Mouse (Mus musculus): Measurements from ENCODE around the gene Prkce. TPM values are rescaled to one million over a fixed set of nuclear protein-coding genes. Genes with fewer than 3 reads are reported as not detected.

The Prkce gene
- polyA plus RNA-seq, 1 experiment from 2014 or later, result 48.0 TPM

GRCm38 (mm10) chr17:86580724-86581123, 413.1 kb downstream of the Prkce start:
- 80% methylated on average over 6 of the region's 6 CpGs for WGBS
- H3K36me3 ChIP-seq, result no peaks in the 10 kb centered on the region

GRCm38 (mm10) chr17:86582341-86582740, 414.8 kb downstream of the Prkce start:
- Histone ChIP-seq H3K9me3 (replicated peaks) (no peaks in the 10 kb centered on the region), H3K27me3 (replicated peaks) (no peaks in the 10 kb centered on the region), H3K36me3 (no peaks in the 10 kb centered on the region), H3K4me1 (no peaks in the 10 kb centered on the region), H3K27ac (replicated peaks) (no peak overlapping the region), H3K4me3 (replicated peaks) (no peak overlapping the region), H3K4me2 (no peak overlapping the region), H3K9ac (replicated peaks) (no peak overlapping the region)
- WGBS, result 77% methylated on average over 4 of the region's 4 CpGs
- no peak for ATAC-seq (ENCODE audit: low FRiP score)

More at GRCm38 (mm10) chr17:86580724-86581123, 413.1 kb downstream of the Prkce start:
- no peaks in the 10 kb centered on the region for H3K4me1 ChIP-seq
- no peaks in the 10 kb centered on the region for H3K27me3 ChIP-seq (replicated peaks)
- H3K27ac ChIP-seq (replicated peaks), result no peak overlapping the region
- no peak overlapping the region for H3K4me3 ChIP-seq (replicated peaks)
- H3K9ac ChIP-seq (replicated peaks), result no peak overlapping the region
- H3K9me3 ChIP-seq (replicated peaks), result no peaks in the 10 kb centered on the region
- no peak for ATAC-seq (ENCODE audit: low FRiP score)
- H3K4me2 ChIP-seq, result no peak overlapping the region

DNA sequence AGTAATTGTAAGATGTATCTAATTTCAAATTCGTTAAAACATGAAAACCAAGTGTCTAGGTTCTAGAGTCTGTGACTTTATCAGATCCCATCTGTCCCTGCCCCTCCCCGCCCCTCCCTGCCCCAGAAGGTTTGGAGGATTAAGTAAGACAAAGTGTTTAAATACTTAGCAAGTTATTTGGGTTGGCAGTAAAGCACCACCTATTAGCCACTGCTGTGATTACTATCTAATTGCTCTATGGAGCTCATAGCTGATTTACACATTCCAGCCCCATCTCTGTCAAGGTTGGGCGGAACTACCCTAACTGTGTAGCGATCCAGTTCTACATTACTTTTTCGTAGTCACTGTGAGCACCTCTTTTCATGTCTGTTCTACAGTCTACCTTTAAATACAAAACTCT, 418.9 kb downstream of the Prkce start:
- Histone ChIP-seq H3K9ac (replicated peaks) (no peak overlapping the region), H3K4me3 (replicated peaks) (no peak overlapping the region), H3K9me3 (replicated peaks) (no peaks in the 10 kb centered on the region), H3K27ac (replicated peaks) (no peak overlapping the region), H3K27me3 (replicated peaks) (no peaks in the 10 kb centered on the region), H3K4me1 (no peaks in the 10 kb centered on the region), H3K36me3 (no peaks in the 10 kb centered on the region), H3K4me2 (no peak overlapping the region)
- no peak for ATAC-seq (ENCODE audit: low FRiP score)
- WGBS, result 79% methylated on average over 5 of the region's 5 CpGs

DNA sequence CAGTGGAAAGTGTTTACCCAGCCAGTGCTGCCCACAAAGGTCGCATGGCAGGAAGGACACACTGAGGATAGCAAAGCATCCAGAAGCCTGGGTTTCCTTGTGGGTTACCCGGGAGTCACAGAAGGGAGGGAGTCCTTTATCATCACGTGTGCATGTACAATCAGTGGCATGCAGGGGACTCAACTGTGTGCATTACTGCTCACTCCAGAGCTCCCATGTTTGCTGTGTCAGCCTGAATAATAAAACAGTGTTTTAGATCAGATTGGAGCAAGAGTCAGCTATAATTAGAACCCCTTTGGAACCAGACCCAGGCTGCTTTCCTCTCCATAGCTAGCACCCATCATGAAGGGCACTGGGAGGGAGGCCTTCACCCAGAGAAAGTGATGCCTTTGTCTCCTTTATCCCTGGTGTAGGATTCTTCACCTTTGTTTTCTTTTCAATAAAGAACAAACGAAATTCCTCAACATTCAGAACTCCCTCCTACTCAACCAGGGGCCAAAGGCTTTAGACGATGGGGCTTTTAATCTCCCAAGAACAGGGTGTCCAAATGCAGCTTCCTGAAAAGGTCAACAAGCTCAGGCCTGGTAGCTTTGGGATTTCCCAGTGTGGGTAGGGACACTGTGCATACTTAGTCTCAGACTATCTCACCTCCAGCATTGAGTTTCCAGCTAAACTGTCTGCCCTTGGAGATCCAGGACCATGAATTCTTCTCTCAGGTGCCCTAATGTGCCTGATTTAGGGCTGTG, 421.3 kb downstream of the Prkce start:
- Histone ChIP-seq H3K9ac (replicated peaks) (no peak overlapping the region), H3K36me3 (no peaks in the 10 kb centered on the region), H3K27ac (replicated peaks) (no peak overlapping the region), H3K9me3 (replicated peaks) (no peaks in the 10 kb centered on the region), H3K27me3 (replicated peaks) (no peaks in the 10 kb centered on the region), H3K4me3 (replicated peaks) (no peak overlapping the region), H3K4me2 (no peak overlapping the region), H3K4me1 (no peaks in the 10 kb centered on the region)
- no peak for ATAC-seq (ENCODE audit: low FRiP score)
- WGBS, result 65% methylated on average over 5 of the region's 5 CpGs

GRCm38 (mm10) chr17:86589681-86590080, 422.1 kb downstream of the Prkce start:
- no peaks in the 10 kb centered on the region for H3K36me3 ChIP-seq
- H3K4me2 ChIP-seq, result no peak overlapping the region
- no peak overlapping the region for H3K4me3 ChIP-seq (replicated peaks)
- H3K4me1 ChIP-seq, result no peaks in the 10 kb centered on the region
- H3K27me3 ChIP-seq (replicated peaks), result no peaks in the 10 kb centered on the region
- H3K27ac ChIP-seq (replicated peaks), result no peak overlapping the region
- 91% methylated on average over 5 of the region's 5 CpGs for WGBS
- no peak overlapping the region for H3K9ac ChIP-seq (replicated peaks)
- no peaks in the 10 kb centered on the region for H3K9me3 ChIP-seq (replicated peaks)
- no peak for ATAC-seq (ENCODE audit: low FRiP score)

GRCm38 (mm10) chr17:86591241-86591640, 423.7 kb downstream of the Prkce start:
- Histone ChIP-seq H3K4me2 (no peak overlapping the region), H3K9ac (replicated peaks) (no peak overlapping the region), H3K27ac (replicated peaks) (no peak overlapping the region), H3K27me3 (replicated peaks) (no peaks in the 10 kb centered on the region), H3K9me3 (replicated peaks) (no peaks in the 10 kb centered on the region), H3K36me3 (no peaks in the 10 kb centered on the region), H3K4me3 (replicated peaks) (no peak overlapping the region), H3K4me1 (0 out of 2 replicates have a peak, but pooled peaks cover 3% of the 10 kb centered on the region)
- WGBS, result 85% methylated on average over 10 of the region's 10 CpGs
- no peak for ATAC-seq (ENCODE audit: low FRiP score)

GRCm38 (mm10) chr17:86592991-86593586, 425.5 kb downstream of the Prkce start:
- H3K27ac ChIP-seq (replicated peaks), result no peak overlapping the region
- no peaks in the 10 kb centered on the region for H3K9me3 ChIP-seq (replicated peaks)
- H3K4me3 ChIP-seq (replicated peaks), result no peak overlapping the region
- 0 out of 2 replicates have a peak, but pooled peaks cover 3% of the 10 kb centered on the region for H3K4me1 ChIP-seq
- ATAC-seq (ENCODE audit: low FRiP score), result no peak
- H3K9ac ChIP-seq (replicated peaks), result no peak overlapping the region
- no peak overlapping the region for H3K4me2 ChIP-seq
- no peaks in the 10 kb centered on the region for H3K36me3 ChIP-seq
- 72% methylated on average over 6 of the region's 6 CpGs for WGBS
- H3K27me3 ChIP-seq (replicated peaks), result no peaks in the 10 kb centered on the region

GRCm38 (mm10) chr17:86595526-86595925, 427.9 kb downstream of the Prkce start:
- no peak overlapping the region for H3K4me2 ChIP-seq
- 52% methylated on average over 9 of the region's 9 CpGs for WGBS
- ATAC-seq (ENCODE audit: low FRiP score), result no peak

DNA sequence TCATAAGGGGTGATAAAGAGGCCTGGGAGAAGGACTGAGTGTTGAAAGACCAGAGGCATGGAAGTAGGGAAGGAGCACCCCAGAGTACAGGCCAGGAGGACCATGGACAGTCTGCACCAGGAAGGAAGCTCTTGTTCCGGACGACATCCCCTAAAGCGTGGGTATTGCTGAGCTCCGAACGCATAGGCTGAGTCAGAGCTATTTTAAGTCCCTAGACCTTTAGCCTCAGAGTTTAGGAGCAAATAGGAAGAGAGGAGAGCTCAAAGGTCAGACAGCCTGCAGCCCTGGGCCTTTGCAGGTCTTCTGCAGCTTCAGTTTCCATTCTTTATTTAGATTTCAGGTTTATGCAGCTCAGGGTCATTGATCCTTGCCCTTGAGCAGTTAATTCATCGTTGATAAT, 433.5 kb downstream of the Prkce start:
- 87% methylated on average over 6 of the region's 6 CpGs for WGBS
- no peak overlapping the region for H3K4me2 ChIP-seq
- H3K27me3 ChIP-seq (replicated peaks), result no peaks in the 10 kb centered on the region
- no peak overlapping the region for H3K4me3 ChIP-seq (replicated peaks)
- no peaks in the 10 kb centered on the region for H3K9me3 ChIP-seq (replicated peaks)
- H3K9ac ChIP-seq (replicated peaks), result no peak overlapping the region
- no peak overlapping the region for H3K27ac ChIP-seq (replicated peaks)
- no peak for ATAC-seq (ENCODE audit: low FRiP score)
- H3K36me3 ChIP-seq, result no peaks in the 10 kb centered on the region
- no peaks in the 10 kb centered on the region for H3K4me1 ChIP-seq

More at GRCm38 (mm10) chr17:86595526-86595925, 427.9 kb downstream of the Prkce start:
- Histone ChIP-seq H3K4me1 (0 out of 2 replicates have a peak, but pooled peaks cover 3% of the 10 kb centered on the region), H3K9me3 (replicated peaks) (no peaks in the 10 kb centered on the region), H3K27ac (replicated peaks) (no peak overlapping the region), H3K4me3 (replicated peaks) (no peak overlapping the region), H3K27me3 (replicated peaks) (no peaks in the 10 kb centered on the region), H3K36me3 (no peaks in the 10 kb centered on the region), H3K9ac (replicated peaks) (no peak overlapping the region)

GRCm38 (mm10) chr17:86601901-86602300, 434.3 kb downstream of the Prkce start:
- Histone ChIP-seq H3K4me2 (no peak overlapping the region), H3K27ac (replicated peaks) (no peak overlapping the region), H3K36me3 (no peaks in the 10 kb centered on the region), H3K9ac (replicated peaks) (no peak overlapping the region), H3K4me3 (replicated peaks) (no peak overlapping the region), H3K9me3 (replicated peaks) (no peaks in the 10 kb centered on the region), H3K4me1 (no peaks in the 10 kb centered on the region), H3K27me3 (replicated peaks) (no peaks in the 10 kb centered on the region)
- WGBS, result 87% methylated on average over 2 of the region's 2 CpGs
- ATAC-seq (ENCODE audit: low FRiP score), result no peak

- Histone ChIP-seq H3K36me3 (no peaks in the 10 kb centered on the region), H3K9ac (replicated peaks) (no peak overlapping the region), H3K9me3 (replicated peaks) (no peaks in the 10 kb centered on the region), H3K27ac (replicated peaks) (no peak overlapping the region), H3K27me3 (replicated peaks) (no peaks in the 10 kb centered on the region), H3K4me1 (no peaks in the 10 kb centered on the region), H3K4me3 (replicated peaks) (no peak overlapping the region), H3K4me2 (no peak overlapping the region)
- no peak; the same call in 1 of the 2 replicates for ATAC-seq (ENCODE audit: low FRiP score)
- WGBS, result 70% methylated on average over 5 of the region's 5 CpGs
Observed at GRCm38 (mm10) chr17:86603848-86604444, 436.4 kb downstream of the Prkce start.

DNA sequence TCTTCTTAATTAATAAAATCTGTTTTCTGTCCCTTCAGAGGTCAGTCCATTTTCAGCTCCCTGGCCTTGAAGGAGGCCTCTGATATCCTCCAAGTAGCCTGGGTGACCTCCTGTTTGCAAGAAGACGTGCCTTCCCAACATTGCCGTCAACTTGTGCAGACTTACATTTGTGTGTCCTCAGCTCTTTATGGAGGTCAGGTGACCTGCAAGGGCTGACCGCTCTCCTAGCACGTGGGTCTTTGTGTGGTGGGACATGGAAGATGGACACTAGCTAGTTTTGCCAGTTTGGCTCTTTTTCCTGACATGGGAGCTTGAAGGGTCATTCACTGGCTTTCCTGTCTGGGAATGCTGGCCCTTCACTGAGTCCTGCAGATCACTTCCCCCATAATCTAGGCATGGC, 440.4 kb downstream of the Prkce start:
- no peaks in the 10 kb centered on the region for H3K9me3 ChIP-seq (replicated peaks)
- no peak overlapping the region for H3K27ac ChIP-seq (replicated peaks)
- no peak for ATAC-seq (ENCODE audit: low FRiP score)
- 90% methylated on average over 4 of the region's 4 CpGs for WGBS
- no peak overlapping the region for H3K4me2 ChIP-seq
- H3K4me1 ChIP-seq, result peaks cover 2% of the 10 kb centered on the region
- H3K36me3 ChIP-seq, result no peaks in the 10 kb centered on the region
- no peak overlapping the region for H3K9ac ChIP-seq (replicated peaks)
- H3K4me3 ChIP-seq (replicated peaks), result no peak overlapping the region
- H3K27me3 ChIP-seq (replicated peaks), result no peaks in the 10 kb centered on the region
